Comparison of ENCODE assay signal across 16 mouse cellular contexts in genomic region chr2:109927446-109927845, GRCm38 (mm10).
"Had no signal": no experiment of that assay in that cellular context is flagged by ENCODE, and none has a peak within 500 bp of the region (broad histone marks: within the 10 kb centered on the region; RNA-seq: fewer than 3 reads in every experiment).

No protein-coding gene starts in this region.

- H3K9me3 ChIP-seq: liver, embryonic 12.5 days; liver, embryonic 15.5 days; lung, embryonic 15.5 days; megakaryocyte, embryonic 14.5 days had no signal

- H3K27ac ChIP-seq: left cerebral cortex, adult 2 months; liver, embryonic 12.5 days; liver, embryonic 15.5 days; lung, embryonic 15.5 days had no signal

- H3K36me3 ChIP-seq: liver, embryonic 15.5 days; lung, embryonic 15.5 days had no signal

- H3K9ac ChIP-seq: liver, embryonic 12.5 days; liver, embryonic 15.5 days; lung, embryonic 15.5 days had no signal

- H3K4me2 ChIP-seq: liver, embryonic 12.5 days; liver, embryonic 15.5 days; lung, embryonic 15.5 days; midbrain, embryonic 11.5 days had no signal

- ATAC-seq: liver, embryonic 12.5 days had no signal

- H3K27me3 ChIP-seq: liver, embryonic 12.5 days; liver, embryonic 15.5 days had no signal

- DNase-seq: kidney, adult 11 months; layer of hippocampus, postnatal 36 days; lung, adult 18-20 months; lung, postnatal 10 days; lung, postnatal 36 days; midbrain, embryonic 14.5 days; right cerebral cortex, postnatal 14 days; right cerebral cortex, postnatal 4 days; thymus, adult 18-20 months; thymus, postnatal 36 days had no signal

- H3K4me3 ChIP-seq: left cerebral cortex, adult 2 months; liver, embryonic 12.5 days; liver, embryonic 15.5 days; lung, embryonic 15.5 days; megakaryocyte, embryonic 14.5 days had no signal

- H3K4me1 ChIP-seq: lung, embryonic 15.5 days had no signal
